Mouse (Mus musculus): ENCODE data around the gene Slc35c2. TPM values are rescaled to one million over a fixed set of nuclear protein-coding genes. Genes with fewer than 3 reads are reported as not detected.

The Slc35c2 gene
- polyA plus RNA-seq, 1 experiment from 2014 or later: 41.9 TPM

DNA sequence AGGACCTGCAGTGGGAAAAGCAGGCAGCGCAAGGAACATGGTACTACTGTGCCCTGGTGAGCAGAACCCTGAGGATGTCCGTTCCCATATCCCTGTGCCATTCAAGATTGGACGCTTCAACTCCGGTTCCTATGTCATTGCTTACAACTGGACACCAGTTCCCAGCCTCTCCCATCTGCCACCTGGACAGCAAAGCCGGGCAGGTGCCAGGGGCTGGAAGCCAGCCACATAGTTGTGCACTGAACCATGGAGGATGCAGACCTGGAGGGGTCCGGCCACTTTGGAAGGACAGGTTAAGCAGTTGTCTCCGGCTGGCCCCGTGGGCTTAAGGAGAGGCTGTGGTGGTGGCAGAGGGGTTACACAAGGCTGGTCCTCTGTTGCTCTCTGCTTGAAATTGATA, 35.3 kb downstream of the Slc35c2 start:
- H3K27ac ChIP-seq (replicated peaks; ENCODE audit: low read depth, low read length): no peak overlapping the region
- peaks cover 13% of the 10 kb centered on the region for H3K4me1 ChIP-seq (ENCODE audit: control insufficient read depth, insufficient read depth, low read length)
- 82% methylated on average over 8 of the region's 8 CpGs for WGBS
- no peak for DNase-seq (ENCODE audit: low spot score)
- H3K27me3 ChIP-seq (ENCODE audit: control insufficient read depth, insufficient read depth, low read length): peaks cover 30% of the 10 kb centered on the region
- H3K4me2 ChIP-seq (ENCODE audit: low read depth, severe bottlenecking): no peak overlapping the region
- no peaks in the 10 kb centered on the region for H3K9me3 ChIP-seq (ENCODE audit: control insufficient read depth, low read length)
- ATAC-seq (ENCODE audit: insufficient number of reproducible peaks, low FRiP score, low TSS enrichment, low read depth): no peak
- H3K9ac ChIP-seq (ENCODE audit: low read length): no peak overlapping the region
- H3K4me3 ChIP-seq (ENCODE audit: low read depth, low read length): no peak overlapping the region
- H3K36me3 ChIP-seq (ENCODE audit: control insufficient read depth, insufficient read depth, low read length): no peaks in the 10 kb centered on the region

DNA sequence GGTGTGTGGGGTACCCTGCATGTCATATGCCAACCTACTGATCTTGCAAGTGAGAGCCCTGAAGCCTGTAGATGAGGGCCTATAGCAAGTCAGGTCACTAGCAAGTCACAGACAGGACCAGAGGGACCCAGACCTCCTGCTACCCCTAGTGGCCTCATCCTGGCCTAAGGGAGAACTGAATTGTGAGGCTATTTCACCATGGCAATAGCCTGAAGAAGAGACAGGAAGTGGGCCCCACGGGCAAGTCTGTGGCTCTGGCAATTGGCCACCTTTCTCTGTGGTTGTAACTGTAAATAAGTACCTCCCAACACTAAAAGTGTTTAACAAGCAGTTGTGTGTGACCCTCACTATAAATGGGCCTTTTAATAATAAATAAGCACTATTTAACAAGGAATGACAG, 36.8 kb downstream of the Slc35c2 start:
- Histone ChIP-seq H3K27ac (replicated peaks; ENCODE audit: low read depth, low read length) (no peak overlapping the region), H3K4me1 (ENCODE audit: control insufficient read depth, insufficient read depth, low read length) (peaks cover 13% of the 10 kb centered on the region), H3K9ac (ENCODE audit: low read length) (no peak overlapping the region), H3K27me3 (ENCODE audit: control insufficient read depth, insufficient read depth, low read length) (peaks cover 32% of the 10 kb centered on the region), H3K36me3 (ENCODE audit: control insufficient read depth, insufficient read depth, low read length) (no peaks in the 10 kb centered on the region), H3K9me3 (ENCODE audit: control insufficient read depth, low read length) (no peaks in the 10 kb centered on the region), H3K4me2 (ENCODE audit: low read depth, severe bottlenecking) (no peak overlapping the region), H3K4me3 (ENCODE audit: low read depth, low read length) (no peak overlapping the region)
- 34% methylated on average over 1 of the region's 1 CpGs for WGBS
- ATAC-seq (ENCODE audit: insufficient number of reproducible peaks, low FRiP score, low TSS enrichment, low read depth) (no peak), DNase-seq (ENCODE audit: low spot score) (no peak)

DNA sequence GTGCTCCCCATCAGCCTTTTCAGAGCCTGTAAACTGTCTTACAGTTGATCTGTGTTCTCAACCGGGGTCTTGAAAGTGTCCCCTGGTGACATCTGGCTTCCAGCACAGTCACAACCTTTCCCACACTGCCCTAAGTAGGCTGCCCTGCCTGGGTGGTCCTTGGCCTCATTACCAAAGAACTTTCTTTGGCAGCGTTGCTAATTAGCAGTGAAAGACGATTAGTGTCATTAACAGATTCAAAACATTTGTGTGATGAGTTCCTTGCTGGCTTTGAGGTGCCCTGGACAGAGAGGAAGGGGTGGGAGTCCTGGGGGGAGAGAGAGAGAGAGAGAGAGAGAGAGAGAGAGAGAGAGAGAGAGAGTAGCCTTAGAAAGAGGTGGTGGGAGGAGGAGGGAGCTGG, 38.7 kb downstream of the Slc35c2 start:
- Histone ChIP-seq H3K9me3 (ENCODE audit: control insufficient read depth, low read length) (no peaks in the 10 kb centered on the region), H3K9ac (ENCODE audit: low read length) (no peak overlapping the region), H3K4me3 (ENCODE audit: low read depth, low read length) (no peak overlapping the region), H3K27ac (replicated peaks; ENCODE audit: low read depth, low read length) (no peak overlapping the region), H3K27me3 (ENCODE audit: control insufficient read depth, insufficient read depth, low read length) (peaks cover 33% of the 10 kb centered on the region), H3K36me3 (ENCODE audit: control insufficient read depth, insufficient read depth, low read length) (no peaks in the 10 kb centered on the region), H3K4me1 (ENCODE audit: control insufficient read depth, insufficient read depth, low read length) (peaks cover 7% of the 10 kb centered on the region), H3K4me2 (ENCODE audit: low read depth, severe bottlenecking) (no peak overlapping the region)
- ATAC-seq (ENCODE audit: insufficient number of reproducible peaks, low FRiP score, low TSS enrichment, low read depth) (no peak), DNase-seq (ENCODE audit: low spot score) (peak; percentile 50)
- WGBS: 7% methylated on average over 3 of the region's 3 CpGs

DNA sequence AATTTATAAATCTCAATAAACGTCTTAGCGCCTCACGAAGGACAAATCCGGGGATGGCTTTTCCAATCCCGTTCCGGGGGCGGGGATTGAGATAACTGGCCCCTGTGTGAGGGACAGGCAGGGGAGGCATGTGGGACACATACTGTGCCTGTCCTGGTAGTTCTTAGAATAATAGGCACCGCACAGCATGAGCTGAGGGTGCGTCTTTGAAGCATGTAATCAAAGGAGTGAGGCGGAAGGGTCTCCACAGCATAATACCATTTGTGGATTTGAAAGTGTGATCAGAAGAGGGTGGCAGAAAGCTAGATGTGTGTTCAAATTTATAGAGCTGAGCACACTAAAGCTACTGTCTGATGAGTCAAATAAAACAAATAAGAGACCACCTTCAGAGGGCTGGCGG, 41.3 kb downstream of the Slc35c2 start:
- Histone ChIP-seq H3K9me3 (ENCODE audit: control insufficient read depth, low read length) (no peaks in the 10 kb centered on the region), H3K27ac (replicated peaks; ENCODE audit: low read depth, low read length) (no peak overlapping the region), H3K4me1 (ENCODE audit: control insufficient read depth, insufficient read depth, low read length) (peaks cover 15% of the 10 kb centered on the region; the same call in 1 of the 2 replicates), H3K27me3 (ENCODE audit: control insufficient read depth, insufficient read depth, low read length) (peaks cover 44% of the 10 kb centered on the region), H3K36me3 (ENCODE audit: control insufficient read depth, insufficient read depth, low read length) (no peaks in the 10 kb centered on the region), H3K4me3 (ENCODE audit: low read depth, low read length) (no peak overlapping the region), H3K9ac (ENCODE audit: low read length) (no peak overlapping the region), H3K4me2 (ENCODE audit: low read depth, severe bottlenecking) (no peak overlapping the region)
- DNase-seq (ENCODE audit: low spot score): no peak
- 15% methylated on average over 11 of the region's 11 CpGs for WGBS
- ATAC-seq (ENCODE audit: insufficient number of reproducible peaks, low FRiP score, low TSS enrichment, low read depth): no peak

DNA sequence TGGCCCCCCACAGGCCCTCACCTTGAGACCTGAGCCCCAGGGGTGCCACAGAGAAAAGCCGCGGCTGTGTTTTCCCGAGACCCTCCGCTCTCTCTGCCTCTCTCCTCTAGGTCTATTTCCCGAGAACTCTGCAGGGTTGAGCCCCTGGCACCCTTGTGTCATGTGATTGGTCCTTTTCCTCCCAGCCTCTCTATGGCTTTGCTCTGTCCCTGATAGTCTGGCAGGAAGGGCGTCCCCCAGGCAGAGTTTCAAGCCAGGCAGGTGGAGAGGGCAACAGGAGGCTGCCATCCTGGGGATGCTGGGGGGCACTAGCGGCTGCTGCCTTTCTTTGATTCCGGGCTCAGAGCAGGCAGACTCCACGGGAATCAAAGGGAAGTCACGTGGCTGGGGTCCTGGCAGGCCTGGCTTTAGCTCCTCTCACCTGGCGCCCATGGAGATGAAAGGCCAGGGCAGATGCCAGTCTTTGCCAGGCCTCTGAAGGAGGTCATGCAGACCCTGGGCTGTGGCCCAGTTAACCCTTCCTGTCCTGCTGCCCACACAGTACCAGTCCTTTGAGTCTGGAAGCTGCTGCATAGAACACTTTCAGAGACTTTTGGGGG, 44.4 kb downstream of the Slc35c2 start:
- Histone ChIP-seq H3K36me3 (ENCODE audit: control insufficient read depth, insufficient read depth, low read length) (no peaks in the 10 kb centered on the region), H3K4me3 (ENCODE audit: low read depth, low read length) (no peak overlapping the region), H3K27me3 (ENCODE audit: control insufficient read depth, insufficient read depth, low read length) (peaks cover 75% of the 10 kb centered on the region), H3K27ac (replicated peaks; ENCODE audit: low read depth, low read length) (no peak overlapping the region), H3K4me2 (ENCODE audit: low read depth, severe bottlenecking) (peak overlapping the region; percentile 16; the same call in 1 of the 2 replicates), H3K9ac (ENCODE audit: low read length) (no peak overlapping the region), H3K9me3 (ENCODE audit: control insufficient read depth, low read length) (no peaks in the 10 kb centered on the region), H3K4me1 (ENCODE audit: control insufficient read depth, insufficient read depth, low read length) (peaks cover 11% of the 10 kb centered on the region; the same call in 1 of the 2 replicates)
- 3% methylated on average over 11 of the region's 11 CpGs for WGBS
- DNase-seq (ENCODE audit: low spot score): no peak
- ATAC-seq (ENCODE audit: insufficient number of reproducible peaks, low FRiP score, low TSS enrichment, low read depth): no peak; the same call in 1 of the 2 replicates

DNA sequence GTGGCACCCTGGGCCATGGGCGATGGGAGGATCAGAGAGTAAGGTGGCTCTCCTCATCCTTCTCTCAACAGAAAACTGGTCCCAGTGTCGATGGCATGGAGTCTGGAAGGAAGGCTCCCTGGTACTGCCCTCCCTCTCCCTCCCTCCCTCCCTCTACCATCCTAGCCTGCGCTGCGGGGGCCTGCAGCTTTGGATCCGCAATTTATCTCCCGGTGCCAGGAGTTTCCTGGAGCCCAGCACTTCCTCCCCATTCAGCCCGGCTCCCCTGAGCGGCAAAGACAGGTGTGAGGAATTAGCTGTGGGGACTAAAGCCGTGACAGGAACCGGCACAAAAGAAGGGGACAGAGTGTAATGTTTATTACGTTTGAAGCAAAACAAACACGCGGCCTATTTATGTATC, 45.1 kb downstream of the Slc35c2 start:
- H3K9ac ChIP-seq (ENCODE audit: low read length): no peak overlapping the region
- no peak overlapping the region for H3K4me2 ChIP-seq (ENCODE audit: low read depth, severe bottlenecking)
- H3K4me3 ChIP-seq (ENCODE audit: low read depth, low read length): no peak overlapping the region
- no peak overlapping the region for H3K27ac ChIP-seq (replicated peaks; ENCODE audit: low read depth, low read length)
- no peaks in the 10 kb centered on the region for H3K9me3 ChIP-seq (ENCODE audit: control insufficient read depth, low read length)
- no peak for ATAC-seq (ENCODE audit: insufficient number of reproducible peaks, low FRiP score, low TSS enrichment, low read depth)
- under 1% methylated on average over 13 of the region's 13 CpGs for WGBS
- H3K36me3 ChIP-seq (ENCODE audit: control insufficient read depth, insufficient read depth, low read length): no peaks in the 10 kb centered on the region
- H3K4me1 ChIP-seq (ENCODE audit: control insufficient read depth, insufficient read depth, low read length): peaks cover 11% of the 10 kb centered on the region; the same call in 1 of the 2 replicates
- DNase-seq (ENCODE audit: low spot score): no peak
- H3K27me3 ChIP-seq (ENCODE audit: control insufficient read depth, insufficient read depth, low read length): peaks cover 81% of the 10 kb centered on the region

DNA sequence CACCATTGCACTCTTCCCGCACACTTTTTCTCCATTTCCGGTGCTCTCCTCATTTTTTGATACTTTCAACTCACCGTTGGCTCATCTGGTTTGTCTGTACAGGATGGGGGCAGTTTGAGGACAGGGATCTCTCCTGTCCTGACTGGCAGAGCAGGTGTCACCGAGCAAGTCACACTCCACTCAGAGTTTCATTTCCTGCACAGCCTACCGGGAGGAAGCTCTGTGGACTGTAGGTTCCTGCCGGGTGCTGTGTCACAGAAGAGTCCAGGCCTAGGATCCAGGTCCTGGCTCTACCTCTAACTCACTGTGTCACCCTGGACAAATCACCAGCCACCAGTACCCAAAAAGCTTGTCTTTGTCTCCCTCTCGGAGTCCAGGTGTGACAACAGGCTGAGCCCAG, 45.9 kb downstream of the Slc35c2 start:
- H3K36me3 ChIP-seq (ENCODE audit: control insufficient read depth, insufficient read depth, low read length): no peaks in the 10 kb centered on the region
- ATAC-seq (ENCODE audit: insufficient number of reproducible peaks, low FRiP score, low TSS enrichment, low read depth) (no peak), DNase-seq (ENCODE audit: low spot score) (no peak)
- no peak overlapping the region for H3K27ac ChIP-seq (replicated peaks; ENCODE audit: low read depth, low read length)
- H3K9ac ChIP-seq (ENCODE audit: low read length): no peak overlapping the region
- H3K4me3 ChIP-seq (ENCODE audit: low read depth, low read length): no peak overlapping the region
- WGBS: 59% methylated on average over 7 of the region's 7 CpGs
- H3K9me3 ChIP-seq (ENCODE audit: control insufficient read depth, low read length): no peaks in the 10 kb centered on the region
- peaks cover 81% of the 10 kb centered on the region for H3K27me3 ChIP-seq (ENCODE audit: control insufficient read depth, insufficient read depth, low read length)
- no peak overlapping the region for H3K4me2 ChIP-seq (ENCODE audit: low read depth, severe bottlenecking)
- H3K4me1 ChIP-seq (ENCODE audit: control insufficient read depth, insufficient read depth, low read length): peaks cover 11% of the 10 kb centered on the region; the same call in 1 of the 2 replicates

DNA sequence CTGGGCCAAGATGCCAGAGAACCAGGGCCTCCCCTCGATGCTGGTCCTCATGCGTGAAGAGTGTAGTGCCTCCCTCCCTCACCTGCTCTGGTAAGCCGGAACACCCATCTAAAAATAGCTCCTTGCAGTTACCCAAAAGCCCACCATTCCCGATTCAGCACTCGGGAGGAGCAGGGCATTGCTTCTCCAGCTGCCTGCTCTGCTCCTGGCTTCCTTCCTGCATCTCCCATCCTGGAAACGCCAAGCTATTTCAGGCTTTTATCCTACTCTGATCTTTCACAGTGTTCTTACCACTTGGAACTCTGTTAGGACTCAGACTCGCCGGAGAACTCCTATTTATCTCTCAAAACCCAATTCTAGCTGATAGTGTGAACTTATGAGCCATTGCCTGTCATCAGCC, 47.3 kb downstream of the Slc35c2 start:
- no peaks in the 10 kb centered on the region for H3K36me3 ChIP-seq (ENCODE audit: control insufficient read depth, insufficient read depth, low read length)
- WGBS: 37% methylated on average over 8 of the region's 8 CpGs
- DNase-seq (ENCODE audit: low spot score): no peak
- peaks cover 11% of the 10 kb centered on the region; the same call in 1 of the 2 replicates for H3K4me1 ChIP-seq (ENCODE audit: control insufficient read depth, insufficient read depth, low read length)
- no peak for ATAC-seq (ENCODE audit: insufficient number of reproducible peaks, low FRiP score, low TSS enrichment, low read depth)
- no peaks in the 10 kb centered on the region for H3K9me3 ChIP-seq (ENCODE audit: control insufficient read depth, low read length)
- H3K27ac ChIP-seq (replicated peaks; ENCODE audit: low read depth, low read length): no peak overlapping the region
- no peak overlapping the region for H3K4me3 ChIP-seq (ENCODE audit: low read depth, low read length)
- H3K9ac ChIP-seq (ENCODE audit: low read length): no peak overlapping the region
- H3K4me2 ChIP-seq (ENCODE audit: low read depth, severe bottlenecking): no peak overlapping the region
- peaks cover 87% of the 10 kb centered on the region for H3K27me3 ChIP-seq (ENCODE audit: control insufficient read depth, insufficient read depth, low read length)
